Mouse (Mus musculus) limb, embryonic 12.5 days (tissue): ENCODE results near the gene Ctdnep1. TPM values are rescaled to one million over a fixed set of nuclear protein-coding genes. Genes with fewer than 3 reads are reported as not detected.

Experiments
- ATAC-seq: fragments of 200-750 bp; cut with Nextera tagmentation; 2 replicates; pipeline ENCODE4 v1.8.0; 2017; ENCODE audit warnings: low read depth, moderate TSS enrichment; ENCODE audit not compliant: insufficient number of reproducible peaks, insufficient read depth, low FRiP score, low TSS enrichment
- H3K27ac ChIP-seq: fragments of 300-500 bp; sonication (generic); 2 replicates; pipeline ENCODE4 v1.5.1; 2016; ENCODE audit warnings: mild to moderate bottlenecking, moderate library complexity
- H3K27me3 ChIP-seq: fragments of 300-500 bp; sonication (generic); 2 replicates; pipeline ENCODE4 v1.6.1; 2016; ENCODE audit warnings: mild to moderate bottlenecking, moderate library complexity
- H3K36me3 ChIP-seq: fragments of 300-500 bp; sonication (generic); 2 replicates; pipeline ENCODE4 v1.6.1; 2016; ENCODE audit warnings: mild to moderate bottlenecking, moderate library complexity
- H3K4me1 ChIP-seq: fragments of 300-500 bp; sonication (generic); replicated peaks from 2 replicates; pipeline ENCODE4 v1.6.1; 2016
- H3K4me2 ChIP-seq: fragments of 300-500 bp; sonication (generic); 2 replicates; pipeline ENCODE4 v1.6.1; 2016; ENCODE audit warnings: mild to moderate bottlenecking, moderate library complexity
- H3K4me3 ChIP-seq: fragments of 300-500 bp; sonication (generic); replicated peaks from 2 replicates; pipeline ENCODE4 v1.5.1; 2016; ENCODE audit warnings: mild to moderate bottlenecking
- H3K9ac ChIP-seq: fragments of 300-500 bp; sonication (generic); replicated peaks from 2 replicates; pipeline ENCODE4 v1.6.1; 2016; ENCODE audit warnings: mild to moderate bottlenecking, moderate library complexity
- H3K9me3 ChIP-seq: fragments of 300-500 bp; sonication (generic); 2 replicates; pipeline ENCODE4 v1.6.1; 2016; ENCODE audit warnings: mild to moderate bottlenecking, moderate library complexity
- WGBS: fragments of 180-500 bp; shearing (Covaris S2); methylation state at CpG from one replicate; pipeline ENCODE4 v1.1.7; 2016; 5-methylcytosine and 5-hydroxymethylcytosine counted together
- polyA plus RNA-seq: library from polyadenylated mRNA; unstranded; fragments of >200 nt; fragmentation: Nextera tagmentation; extraction: Ambion mirVana; gene quantifications from 2 replicates; pipeline ENCODE4 v1.2.1, GENCODE M21; 2016

Gene Ctdnep1
- polyA plus RNA-seq, 1 experiment from 2014 or later, result 24.5 TPM

- Histone ChIP-seq H3K4me3 (peak overlapping the region; percentile 67), H3K27ac (peak overlapping the region; percentile 88), H3K4me1 (peaks cover 59% of the 10 kb centered on the region), H3K9ac (no peak overlapping the region), H3K27me3 (no peaks in the 10 kb centered on the region), H3K4me2 (peak overlapping the region; percentile 87), H3K9me3 (no peaks in the 10 kb centered on the region), H3K36me3 (no peaks in the 10 kb centered on the region)
- WGBS, result under 1% methylated on average over 8 of the region's 8 CpGs
- ATAC-seq, result peak; percentile 76
These were observed 39.8 kb downstream of the Ctdnep1 start for GRCm38 (mm10) chr11:70020731-70021263.

- WGBS, result 2% methylated on average over 40 of the region's 40 CpGs
- H3K27ac ChIP-seq, result peak overlapping the region; percentile 88
- no peak overlapping the region for H3K9ac ChIP-seq
- no peaks in the 10 kb centered on the region for H3K27me3 ChIP-seq
- peak; percentile 50 for ATAC-seq
- H3K36me3 ChIP-seq, result no peaks in the 10 kb centered on the region
- H3K4me2 ChIP-seq, result peak overlapping the region; percentile 87
- peak overlapping the region; percentile 67 for H3K4me3 ChIP-seq
- peaks cover 66% of the 10 kb centered on the region for H3K4me1 ChIP-seq
- H3K9me3 ChIP-seq, result no peaks in the 10 kb centered on the region
These were observed 40.5 kb downstream of the Ctdnep1 start for GRCm38 (mm10) chr11:70021264-70022132.

GRCm38 (mm10) chr11:70023481-70024150, 42.7 kb downstream of the Ctdnep1 start:
- Histone ChIP-seq H3K4me2 (peak overlapping the region; percentile 56), H3K27ac (no peak overlapping the region), H3K9me3 (no peaks in the 10 kb centered on the region), H3K9ac (peak overlapping the region; percentile 44; the same call in 1 of the 2 replicates), H3K4me3 (peak overlapping the region; percentile 37), H3K4me1 (peaks cover 76% of the 10 kb centered on the region), H3K27me3 (no peaks in the 10 kb centered on the region), H3K36me3 (no peaks in the 10 kb centered on the region)
- ATAC-seq, result no peak
- 8% methylated on average over 20 of the region's 29 CpGs for WGBS

GRCm38 (mm10) chr11:70024151-70024514, 43.2 kb downstream of the Ctdnep1 start:
- peaks cover 76% of the 10 kb centered on the region for H3K4me1 ChIP-seq

GRCm38 (mm10) chr11:70026689-70027088, 45.7 kb downstream of the Ctdnep1 start:
- H3K4me1 ChIP-seq, result peaks cover 69% of the 10 kb centered on the region
- peak overlapping the region; percentile 64 for H3K27ac ChIP-seq
- peak overlapping the region; percentile 23 for H3K4me3 ChIP-seq
- H3K9me3 ChIP-seq, result no peaks in the 10 kb centered on the region
- H3K27me3 ChIP-seq, result no peaks in the 10 kb centered on the region
- no peak overlapping the region; the same call in 1 of the 2 replicates for H3K9ac ChIP-seq
- H3K36me3 ChIP-seq, result peaks cover 16% of the 10 kb centered on the region
- WGBS, result 5% methylated on average over 19 of the region's 19 CpGs
- peak overlapping the region; percentile 52 for H3K4me2 ChIP-seq
- peak; percentile 58 for ATAC-seq

More at GRCm38 (mm10) chr11:70024151-70024514, 43.2 kb downstream of the Ctdnep1 start:
- peak overlapping the region; percentile 56 for H3K4me2 ChIP-seq
- no peaks in the 10 kb centered on the region for H3K27me3 ChIP-seq
- no peaks in the 10 kb centered on the region for H3K9me3 ChIP-seq
- 15% methylated on average over 6 of the region's 6 CpGs for WGBS
- H3K36me3 ChIP-seq, result no peaks in the 10 kb centered on the region
- H3K27ac ChIP-seq, result no peak overlapping the region
- ATAC-seq, result no peak
- peak overlapping the region; percentile 44; the same call in 1 of the 2 replicates for H3K9ac ChIP-seq
- H3K4me3 ChIP-seq, result peak overlapping the region; percentile 37

- Histone ChIP-seq H3K27ac (peak overlapping the region; percentile 64), H3K4me2 (peak overlapping the region; percentile 52), H3K9ac (no peak overlapping the region), H3K9me3 (no peaks in the 10 kb centered on the region), H3K36me3 (peaks cover 23% of the 10 kb centered on the region), H3K27me3 (no peaks in the 10 kb centered on the region), H3K4me1 (peaks cover 65% of the 10 kb centered on the region), H3K4me3 (no peak overlapping the region)
- WGBS, result 36% methylated on average over 9 of the region's 9 CpGs
- ATAC-seq, result no peak
These were observed 46.4 kb downstream of the Ctdnep1 start for GRCm38 (mm10) chr11:70027397-70027796.

GRCm38 (mm10) chr11:70028401-70029129, 47.6 kb downstream of the Ctdnep1 start:
- peaks cover 61% of the 10 kb centered on the region for H3K4me1 ChIP-seq
- H3K9me3 ChIP-seq, result no peaks in the 10 kb centered on the region
- no peak overlapping the region; the same call in 1 of the 2 replicates for H3K9ac ChIP-seq
- H3K36me3 ChIP-seq, result peaks cover 32% of the 10 kb centered on the region
- H3K4me3 ChIP-seq, result peak overlapping the region; percentile 27
- 30% methylated on average over 12 of the region's 12 CpGs for WGBS
- H3K27ac ChIP-seq, result peak overlapping the region; percentile 76
- no peaks in the 10 kb centered on the region for H3K27me3 ChIP-seq
- peak overlapping the region; percentile 62 for H3K4me2 ChIP-seq
- no peak for ATAC-seq

- H3K9ac ChIP-seq, result no peak overlapping the region
- peaks cover 54% of the 10 kb centered on the region for H3K4me1 ChIP-seq
- under 1% methylated on average over 20 of the region's 20 CpGs for WGBS
These were observed 48.3 kb downstream of the Ctdnep1 start for GRCm38 (mm10) chr11:70029130-70029801.

GRCm38 (mm10) chr11:70029829-70030550, 49.0 kb downstream of the Ctdnep1 start:
- peak overlapping the region; percentile 62 for H3K4me2 ChIP-seq
- 44% methylated on average over 11 of the region's 11 CpGs for WGBS
- H3K4me1 ChIP-seq, result peaks cover 50% of the 10 kb centered on the region
- peaks cover 42% of the 10 kb centered on the region for H3K36me3 ChIP-seq
- H3K27ac ChIP-seq, result peak overlapping the region; percentile 76
- no peak for ATAC-seq
- no peak overlapping the region for H3K9ac ChIP-seq
- H3K27me3 ChIP-seq, result no peaks in the 10 kb centered on the region
- no peaks in the 10 kb centered on the region for H3K9me3 ChIP-seq
- H3K4me3 ChIP-seq, result peak overlapping the region; percentile 27

More at GRCm38 (mm10) chr11:70029130-70029801, 48.3 kb downstream of the Ctdnep1 start:
- peak; percentile 68 for ATAC-seq
- H3K9me3 ChIP-seq, result no peaks in the 10 kb centered on the region
- peak overlapping the region; percentile 27 for H3K4me3 ChIP-seq
- peaks cover 37% of the 10 kb centered on the region for H3K36me3 ChIP-seq
- H3K27ac ChIP-seq, result peak overlapping the region; percentile 76
- H3K4me2 ChIP-seq, result peak overlapping the region; percentile 62
- H3K27me3 ChIP-seq, result no peaks in the 10 kb centered on the region
